Mouse (Mus musculus) megakaryocyte-erythroid progenitor cell, adult 5-6 weeks (primary cell): Measurements from ENCODE around the gene Tle3. TPM values are rescaled to one million over a fixed set of nuclear protein-coding genes. Genes with fewer than 3 reads are reported as not detected.

ENCODE experiments used
- ATAC-seq: replicated peaks from 2 replicates; pipeline ENCODE4 v1.8.0; 2016; ENCODE audit warnings: mild to moderate bottlenecking, inconsistent platforms; ENCODE audit not compliant: severe bottlenecking, poor library complexity, low FRiP score, low TSS enrichment
- total RNA-seq, 2 experiments: library from RNA; stranded (forward) in 1 of 2; stranded (reverse) in 1 of 2; fragments of 200-1000, 215-1000 nt in 1 of 2; fragments of >200 nt in 1 of 2; fragmentation: Nextera tagmentation in 1 of 2; gene quantifications; 2 replicates each; pipeline ENCODE4 v1.2.3; 2014 to 2017

Gene Tle3
- 53.3 and 57.0 TPM in 2 replicates for total RNA-seq (2014; fragmentation: Nextera tagmentation)
- total RNA-seq (2017) = 19.1 and 26.7 TPM in 2 replicates

- ATAC-seq = peak; percentile 66
Measured at GRCm38 (mm10) chr9:61371755-61372509, at the start of gene Tle3. Gene Tle3, plus strand, starts transcription at chr9:61372366.

- no peak for ATAC-seq
Measured at GRCm38 (mm10) chr9:61323221-61323620, 48.9 kb upstream of the Tle3 start.

- ATAC-seq = no peak
Measured at GRCm38 (mm10) chr9:61323879-61324278, 48.3 kb upstream of the Tle3 start.

GRCm38 (mm10) chr9:61324354-61324753, 47.8 kb upstream of the Tle3 start:
- no peak for ATAC-seq

GRCm38 (mm10) chr9:61325012-61325411, 47.2 kb upstream of the Tle3 start:
- ATAC-seq = no peak

- ATAC-seq = no peak
Measured at GRCm38 (mm10) chr9:61325931-61326351, 46.2 kb upstream of the Tle3 start.

GRCm38 (mm10) chr9:61326922-61327321, 45.2 kb upstream of the Tle3 start:
- no peak for ATAC-seq

- ATAC-seq = peak; percentile 75; the same call in 1 of the 2 replicates
Measured at GRCm38 (mm10) chr9:61328173-61328572, 44.0 kb upstream of the Tle3 start.

- ATAC-seq = no peak
Measured at GRCm38 (mm10) chr9:61330747-61331146, 41.4 kb upstream of the Tle3 start.

GRCm38 (mm10) chr9:61332226-61332936, 39.8 kb upstream of the Tle3 start:
- ATAC-seq = no peak

GRCm38 (mm10) chr9:61336179-61336578, 36.0 kb upstream of the Tle3 start:
- no peak for ATAC-seq

- ATAC-seq = peak; percentile 83
Measured at GRCm38 (mm10) chr9:61336591-61337587, 35.3 kb upstream of the Tle3 start.

- ATAC-seq = no peak
Measured at GRCm38 (mm10) chr9:61337665-61338064, 34.5 kb upstream of the Tle3 start.

GRCm38 (mm10) chr9:61339311-61339710, 32.9 kb upstream of the Tle3 start:
- no peak for ATAC-seq

- no peak for ATAC-seq
Measured at GRCm38 (mm10) chr9:61340333-61340732, 31.8 kb upstream of the Tle3 start.

- ATAC-seq = no peak
Measured at GRCm38 (mm10) chr9:61342297-61342696, 29.9 kb upstream of the Tle3 start.

- no peak for ATAC-seq
Measured at GRCm38 (mm10) chr9:61344684-61345083, 27.5 kb upstream of the Tle3 start.

- no peak for ATAC-seq
Measured at GRCm38 (mm10) chr9:61347011-61347410, 25.2 kb upstream of the Tle3 start.

- ATAC-seq = no peak
Measured at GRCm38 (mm10) chr9:61348036-61348435, 24.1 kb upstream of the Tle3 start.

- no peak for ATAC-seq
Measured at GRCm38 (mm10) chr9:61348616-61349015, 23.6 kb upstream of the Tle3 start.
